Mouse (Mus musculus): ENCODE measurements at regions not wholly inside any gene's neighbourhood (a gene's known extent, or its start where the extent isn't known, plus 50 kb on each side); places are given as distances from the start of the nearest gene placed in this dataset.

DNA sequence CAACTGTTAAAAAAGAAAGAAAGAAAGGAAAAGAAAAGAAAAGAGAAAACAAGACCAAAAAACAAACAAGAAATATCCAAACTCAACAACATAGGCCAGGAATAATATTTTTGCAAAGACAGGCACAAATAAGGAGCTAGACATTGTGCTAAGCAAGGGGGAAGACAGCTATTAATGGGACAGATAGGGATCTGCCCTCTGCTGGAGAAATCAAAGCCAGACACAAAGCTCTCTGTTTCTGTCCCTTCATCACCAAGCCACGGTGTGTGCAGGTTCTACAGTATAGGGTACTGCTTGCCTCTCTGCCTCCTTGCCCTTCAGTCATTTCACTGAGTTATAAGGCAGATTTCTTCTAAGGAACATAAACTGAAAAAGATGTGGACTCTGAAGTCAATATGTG is 57.8 kb upstream of the Chchd3 start:
- no peak for ATAC-seq

DNA sequence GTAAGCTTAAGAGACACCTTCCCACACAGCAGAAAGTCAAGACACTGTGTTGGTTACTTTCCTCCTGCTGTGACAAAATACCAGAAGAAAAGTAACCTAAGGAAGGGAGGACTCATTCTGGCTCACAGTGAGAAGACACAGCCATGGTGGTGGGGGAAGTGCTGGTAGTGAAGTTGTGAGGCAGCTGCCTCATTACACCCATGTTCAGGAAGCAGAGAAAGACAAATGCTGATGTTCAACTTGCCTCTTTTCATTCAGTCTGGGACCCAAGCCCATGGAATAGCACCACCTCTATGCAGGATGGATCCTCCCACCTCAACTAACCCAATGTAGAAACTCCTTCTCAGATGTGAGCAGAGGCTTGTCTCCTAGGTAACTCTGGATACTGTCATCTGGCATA is 60.5 kb upstream of the Chchd3 start:
- ATAC-seq = no peak

DNA sequence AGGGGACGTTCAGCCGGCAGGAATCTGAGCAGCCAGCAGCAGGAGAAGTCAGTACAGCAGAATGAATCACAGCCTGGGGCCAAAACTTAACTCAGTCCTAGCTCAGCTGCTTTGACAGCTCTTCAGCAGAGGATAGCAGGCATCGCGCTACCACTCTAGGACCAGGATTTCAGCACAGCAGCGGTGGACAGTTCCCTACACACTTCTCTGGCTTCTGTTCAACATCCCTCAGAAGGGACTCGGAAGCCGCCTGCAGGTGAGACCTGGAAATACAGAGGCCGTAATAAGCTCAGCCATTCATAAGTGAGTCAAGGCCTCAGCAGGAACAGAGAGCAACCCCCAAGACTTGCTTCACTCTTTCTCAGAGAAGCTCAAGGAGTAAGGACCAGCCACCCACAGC is 66.5 kb upstream of the Chchd3 start:
- peak; percentile 23 for ATAC-seq

DNA sequence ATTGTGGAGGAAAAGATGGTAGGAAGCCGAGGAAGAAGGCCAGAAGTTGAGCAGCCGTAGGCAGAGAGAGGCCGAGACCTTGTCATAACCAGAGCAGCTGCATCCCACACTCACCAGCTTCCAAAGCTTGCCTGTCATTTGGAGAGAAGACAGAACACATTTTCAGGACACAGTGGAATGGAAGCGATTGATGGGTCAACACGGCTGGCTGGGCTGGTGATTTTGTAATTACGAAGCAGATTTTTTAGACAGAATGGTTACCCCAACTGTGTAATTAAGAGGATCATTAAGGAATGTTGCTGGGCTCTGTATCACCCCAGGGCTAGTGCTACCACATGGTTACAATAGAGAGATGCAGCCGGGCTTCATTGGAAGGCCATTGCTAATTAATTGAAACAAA is 76.8 kb upstream of the Chchd3 start:
- ATAC-seq = no peak

DNA sequence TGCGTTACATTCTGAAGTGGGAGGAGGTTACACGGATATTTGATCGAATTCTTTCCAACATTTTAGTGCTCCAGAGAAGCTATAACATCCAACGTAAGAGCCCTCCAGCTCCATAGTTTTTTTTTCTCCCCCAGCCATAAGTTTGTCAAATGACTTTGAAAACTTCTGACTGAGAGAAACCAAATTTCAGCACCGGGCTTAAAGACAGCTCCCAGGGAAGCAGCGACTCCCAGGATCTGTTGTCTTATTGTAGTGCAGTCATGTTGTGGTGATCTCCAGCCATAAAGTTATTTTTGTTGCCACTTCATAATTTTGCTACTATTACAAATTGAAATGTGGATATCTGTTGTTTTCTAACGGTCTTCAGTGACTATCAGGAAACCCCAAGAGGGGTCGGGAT is 77.8 kb upstream of the Chchd3 start:
- ATAC-seq = no peak

DNA sequence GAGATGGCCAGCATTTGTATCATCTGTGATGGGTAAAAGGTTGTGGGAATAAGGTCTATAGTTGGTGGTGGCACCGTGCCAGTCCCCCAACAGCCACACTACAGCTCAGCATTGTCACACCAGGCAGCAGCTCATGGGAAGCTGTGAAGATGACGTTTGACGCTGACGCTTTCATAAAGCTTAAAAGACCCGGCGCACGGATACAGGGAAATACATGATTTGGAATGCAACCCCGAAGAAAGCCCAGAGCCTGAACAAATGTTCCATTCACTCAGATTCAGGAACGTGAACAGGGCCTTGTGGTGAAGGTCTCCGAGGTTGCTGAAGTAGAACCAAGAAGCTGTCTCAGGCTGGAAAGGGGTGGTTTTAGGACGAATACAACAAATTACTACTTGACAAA is 82.4 kb upstream of the Exoc4 start:
- ATAC-seq = no peak

DNA sequence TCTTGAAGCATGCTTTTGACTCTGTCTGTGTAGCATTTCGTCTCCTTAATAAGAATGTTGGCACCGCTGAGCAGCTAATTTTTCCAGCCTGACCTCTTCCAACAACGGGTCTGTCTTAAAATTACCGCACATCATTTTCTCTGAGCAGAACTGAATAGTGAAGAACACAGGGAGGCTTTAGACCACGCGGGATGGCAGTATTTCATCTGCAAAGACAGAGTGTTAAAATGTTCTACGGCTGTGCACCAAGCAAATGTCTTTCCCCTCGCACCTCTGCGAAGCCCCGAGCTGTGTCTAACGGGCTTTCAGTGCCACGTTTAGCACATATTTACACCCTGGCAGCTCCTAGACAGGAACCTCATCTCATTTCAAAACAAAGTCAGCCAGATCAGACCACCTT is 75.3 kb upstream of the Exoc4 start:
- no peak for ATAC-seq

DNA sequence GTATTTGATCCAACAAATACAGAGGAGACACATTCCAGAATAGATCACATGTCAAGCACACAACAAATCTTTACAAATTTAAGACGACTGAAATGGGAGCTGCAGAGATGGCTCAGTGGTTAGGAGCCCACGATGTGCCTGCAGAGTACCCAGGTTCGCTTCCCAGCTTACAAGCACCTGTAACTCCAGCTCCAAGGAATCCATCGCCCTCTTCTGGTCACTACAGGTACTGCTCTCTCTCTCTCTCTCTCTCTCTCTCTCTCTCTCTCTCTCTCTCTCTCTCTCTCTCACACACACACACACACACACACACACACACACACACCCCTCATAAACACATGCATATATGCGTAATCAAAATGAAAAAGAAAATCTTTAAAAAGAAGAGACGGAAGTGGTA is 74.3 kb upstream of the Exoc4 start:
- no peak for ATAC-seq

DNA sequence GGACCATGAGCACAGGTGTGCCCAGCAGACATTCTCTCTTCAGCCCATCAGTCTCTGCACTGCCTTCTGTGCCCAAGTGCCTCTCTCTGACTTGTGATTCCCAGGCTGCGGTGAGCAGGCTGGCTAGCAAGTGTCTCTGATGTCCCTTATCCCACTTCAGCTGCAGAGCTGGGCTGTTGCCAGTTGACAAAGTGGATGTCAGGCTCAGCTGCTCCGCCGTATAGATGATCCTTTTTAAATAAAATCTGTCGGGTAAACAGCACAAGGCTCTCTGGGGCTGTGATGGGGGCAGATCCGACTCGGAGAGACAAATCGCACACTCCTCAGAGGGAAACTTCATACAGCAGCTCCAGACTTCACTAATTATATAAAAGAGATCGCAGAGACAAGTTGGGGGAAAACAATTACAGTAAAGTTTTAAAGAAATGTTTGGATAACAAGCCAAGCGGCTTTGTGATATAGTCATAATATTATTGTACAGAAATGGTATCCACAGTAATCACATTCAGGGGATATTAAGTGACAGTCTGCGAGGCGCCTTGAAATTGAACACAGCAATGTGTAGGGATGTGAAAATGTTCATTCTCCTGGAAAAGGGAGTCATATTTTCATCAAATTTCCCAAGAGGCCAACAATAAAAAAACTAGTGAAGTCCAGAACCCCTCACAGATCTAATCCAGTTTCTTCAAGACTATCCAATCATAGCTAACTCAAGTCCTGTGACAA is 59.2 kb upstream of the Exoc4 start:
- ATAC-seq = no peak

DNA sequence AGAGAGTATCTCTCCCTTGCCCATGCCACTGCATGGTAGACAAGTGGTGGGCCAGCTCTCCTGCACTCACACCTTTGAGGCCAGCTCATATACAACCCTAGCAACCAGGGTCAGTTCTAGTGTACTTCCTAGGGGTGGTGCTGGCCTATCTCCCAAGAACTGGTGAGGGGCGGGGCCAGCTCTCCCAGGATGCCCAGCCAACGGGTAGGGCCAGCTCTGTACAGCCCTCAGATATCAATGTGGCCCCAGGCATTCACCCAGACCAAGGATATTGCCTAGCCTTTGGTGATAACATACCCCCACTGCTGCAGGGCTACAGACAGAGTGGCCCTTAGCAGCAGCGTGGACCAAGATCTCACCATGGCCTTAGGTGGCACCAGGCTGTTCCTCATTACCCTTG is 55.1 kb upstream of the Exoc4 start:
- ATAC-seq = no peak

Measured in activated CD4-positive, CD25-positive, alpha-beta regulatory T cell, adult 4 months (primary cell).